Mouse (Mus musculus): ENCODE results near the gene Rest.
A peak's percentile ranks its signal among the peaks of the same experiment; 100 is the strongest.

Rest gene

DNA sequence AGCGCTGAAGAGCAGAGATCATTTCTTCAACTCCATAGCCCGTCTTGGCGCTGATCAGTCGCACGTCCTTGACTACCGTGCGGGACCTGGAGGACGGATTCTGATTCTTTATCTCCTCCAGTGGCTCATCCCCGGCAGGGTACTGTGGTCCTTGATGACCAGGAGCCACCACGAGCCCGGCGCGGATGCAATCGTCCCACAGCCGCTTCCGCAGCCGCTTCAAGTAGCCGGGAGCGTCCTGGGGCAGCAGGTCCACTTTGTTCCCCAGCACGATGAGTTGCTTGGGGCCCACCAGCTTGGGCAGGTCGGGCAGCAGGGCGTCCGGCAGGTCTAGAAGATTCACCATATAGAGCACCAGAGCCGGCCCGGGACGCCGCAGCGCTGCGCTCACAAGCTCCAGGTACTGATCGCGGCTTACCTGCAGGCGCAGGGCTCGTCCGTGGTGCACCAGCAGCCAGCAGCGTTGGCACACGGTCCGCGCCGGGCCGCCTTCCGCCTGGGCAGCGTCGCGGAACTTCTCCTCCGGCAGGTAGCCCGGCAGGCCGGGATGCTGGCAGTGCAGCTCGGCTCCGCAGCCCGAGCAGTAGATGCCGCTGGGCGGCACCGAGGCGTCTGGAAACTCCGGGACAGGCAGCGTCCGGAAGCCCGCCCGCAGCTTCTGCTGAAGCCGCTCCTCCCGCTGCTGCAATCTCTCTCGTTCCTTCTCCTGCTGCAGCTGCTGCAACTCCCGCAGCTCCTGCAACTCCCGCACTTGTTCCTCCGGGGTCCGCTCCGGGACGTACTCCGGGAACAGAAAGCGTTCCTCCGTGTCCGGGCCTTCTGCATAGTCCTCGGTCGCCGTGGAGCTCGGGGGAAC is 44.0 kb downstream of the Rest start:
- DNase-seq (ENCODE audit: low read depth, low spot score): peak; percentile 19

DNA sequence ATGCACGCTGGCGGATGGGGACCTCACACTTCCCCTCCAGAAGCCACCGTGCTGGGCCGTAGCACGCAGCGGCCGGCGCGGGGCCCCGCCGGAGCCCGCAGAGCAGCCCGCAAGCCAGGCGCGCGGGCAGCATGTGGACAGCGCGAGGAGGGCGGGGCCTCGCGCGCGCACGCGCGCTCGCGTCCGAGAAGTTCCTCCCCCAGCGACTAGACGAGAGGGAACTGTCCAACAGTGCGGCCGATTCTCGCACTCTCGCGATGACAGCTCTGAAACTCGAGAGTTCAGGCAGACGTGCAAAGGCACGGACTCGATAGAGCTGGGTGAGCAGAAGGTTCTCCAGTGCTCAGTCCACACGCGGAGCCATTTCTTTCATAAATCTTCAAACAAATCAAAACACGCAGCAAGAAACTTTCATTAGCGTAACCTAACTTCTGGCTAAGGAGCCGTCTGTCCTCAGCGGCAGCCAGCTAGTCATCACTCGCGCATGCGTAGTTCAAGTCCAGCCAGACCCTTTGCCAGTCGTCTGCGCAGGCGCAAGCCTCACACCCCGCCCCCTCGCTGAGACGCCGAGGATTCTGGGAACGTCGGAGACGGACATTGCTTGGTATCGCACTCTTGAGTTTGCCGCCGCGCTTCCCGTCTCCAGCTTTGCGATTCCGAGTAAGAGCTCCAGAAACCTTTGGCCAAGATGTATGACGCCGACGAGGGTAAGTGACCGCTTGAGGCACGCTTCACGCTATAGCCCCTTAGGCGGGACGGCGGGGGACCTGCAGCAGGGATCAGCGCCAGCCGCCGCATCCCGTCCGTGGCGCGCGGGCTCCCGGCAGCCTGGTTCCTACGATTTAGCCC is 44.9 kb downstream of the Rest start, which contains the start of the genes Noa1 and Polr2b:
Gene Noa1 (minus strand): TSS at position 161 of the 849 bp plus-strand sequence.
Gene Polr2b (plus strand): TSS at position 224 of the 849 bp plus-strand sequence.
- DNase-seq (ENCODE audit: low read depth, low spot score): peak; percentile 99

DNA sequence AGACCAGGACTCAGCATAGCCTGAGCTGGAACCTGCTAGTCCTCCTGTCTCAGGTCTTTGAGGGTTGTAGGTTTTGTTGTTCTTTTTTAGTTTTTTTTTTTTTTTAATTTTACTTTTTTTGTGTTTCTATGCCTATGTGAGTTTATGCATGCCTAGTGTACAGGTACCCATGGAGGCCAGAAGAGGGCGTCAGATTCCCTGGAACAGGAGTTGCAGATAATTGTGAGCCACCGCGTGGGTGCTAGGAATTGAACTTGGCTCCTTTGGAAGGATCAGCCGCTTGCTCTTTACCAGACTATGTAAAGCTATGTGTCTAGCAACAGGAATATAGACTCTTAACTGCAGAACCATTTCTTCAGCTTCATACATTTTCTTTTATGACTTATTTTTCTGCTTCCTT is 48.9 kb downstream of the Rest start:
- DNase-seq (ENCODE audit: low read depth, low spot score): no peak

GRCm38 (mm10) chr5:77314986-77315385 is 49.7 kb downstream of the Rest start:
- DNase-seq (ENCODE audit: low read depth, low spot score): no peak

GRCm38 (mm10) chr5:77324936-77325335 is 59.6 kb downstream of the Rest start:
- DNase-seq (ENCODE audit: low read depth, low spot score): no peak

DNA sequence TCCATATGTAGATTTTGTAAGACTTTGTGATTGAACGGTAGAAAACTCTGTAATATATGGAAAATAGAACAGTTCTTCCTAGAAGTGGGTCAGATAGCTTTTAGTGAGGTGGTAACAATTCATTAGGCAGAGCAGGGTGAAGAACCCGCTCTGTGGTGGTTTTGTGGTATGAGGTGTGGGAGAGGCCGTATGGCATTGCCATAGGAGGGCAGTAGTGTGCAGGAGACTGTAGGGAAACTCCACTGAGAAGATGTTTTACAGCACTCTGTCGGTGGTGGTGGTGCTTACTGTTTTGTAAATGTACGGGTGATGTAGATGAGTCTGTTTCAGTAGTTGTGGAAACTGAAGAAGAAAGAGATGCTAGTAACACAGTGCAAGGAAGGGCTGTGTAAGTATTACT is 64.9 kb downstream of the Rest start:
- no peak for DNase-seq (ENCODE audit: low read depth, low spot score)
